Mouse (Mus musculus) lung, embryonic 14.5 days (tissue): ENCODE data around the gene Ajm1. TPM values are rescaled to one million over a fixed set of nuclear protein-coding genes. Genes with fewer than 3 reads are reported as not detected.

Experiments
- ATAC-seq: fragments of 200-750 bp; cut with Nextera tagmentation; 2 replicates; pipeline ENCODE4 v1.8.0; 2017; ENCODE audit warnings: mild to moderate bottlenecking, moderate TSS enrichment, moderate library complexity; ENCODE audit not compliant: insufficient read depth
- DNase-seq: peaks from one replicate; pipeline ENCODE4 v3.0.0-alpha.2; 2015
- H3K27ac ChIP-seq: fragments of 300-500 bp; sonication (generic); 2 replicates; pipeline ENCODE4 v1.5.1; 2014; ENCODE audit warnings: low read depth, mild to moderate bottlenecking, moderate library complexity
- H3K27me3 ChIP-seq: fragments of 300-500 bp; sonication (generic); 2 replicates; pipeline ENCODE4 v1.6.1; 2014; ENCODE audit warnings: low read length, control low read depth; ENCODE audit not compliant: insufficient read depth
- H3K36me3 ChIP-seq: fragments of 300-500 bp; sonication (generic); 2 replicates; pipeline ENCODE4 v1.6.1; 2014; ENCODE audit warnings: control low read depth; ENCODE audit not compliant: insufficient read depth
- H3K4me1 ChIP-seq: fragments of 300-500 bp; sonication (generic); 2 replicates; pipeline ENCODE4 v1.6.1; 2014; ENCODE audit warnings: antibody characterized with exemption, control low read depth; ENCODE audit not compliant: insufficient read depth
- H3K4me2 ChIP-seq: fragments of 300-500 bp; sonication (generic); 2 replicates; pipeline ENCODE4 v1.6.1; 2014; ENCODE audit warnings: mild to moderate bottlenecking
- H3K4me3 ChIP-seq: fragments of 300-500 bp; sonication (generic); 2 replicates; pipeline ENCODE4 v1.5.1; 2014; ENCODE audit warnings: low read depth, low read length
- H3K9ac ChIP-seq: fragments of 300-500 bp; sonication (generic); 2 replicates; pipeline ENCODE4 v1.6.1; 2014
- H3K9me3 ChIP-seq: fragments of 300-500 bp; sonication (generic); 2 replicates; pipeline ENCODE4 v1.6.1; 2016; ENCODE audit warnings: low read depth, low read length, control low read depth
- CTCF ChIP-seq: IDR thresholded peaks from 2 replicates; pipeline ENCODE4 v1.5.1; 2016; ENCODE audit warnings: antibody characterized with exemption, low read depth
- WGBS: fragments of 180-500 bp; shearing (Covaris S2); extraction: QIAGEN DNeasy Blood & Tissue Kit; methylation state at CpG from one replicate; pipeline ENCODE4 v1.1.7; 2014; 5-methylcytosine and 5-hydroxymethylcytosine counted together
- polyA plus RNA-seq: library from polyadenylated mRNA; unstranded; fragments of >200 nt; fragmentation: Nextera tagmentation; extraction: Ambion mirVana; gene quantifications from 2 replicates; pipeline ENCODE4 v1.2.1, GENCODE M21; 2014

Ajm1 gene
- polyA plus RNA-seq, 1 experiment from 2014 or later: not detected

DNA sequence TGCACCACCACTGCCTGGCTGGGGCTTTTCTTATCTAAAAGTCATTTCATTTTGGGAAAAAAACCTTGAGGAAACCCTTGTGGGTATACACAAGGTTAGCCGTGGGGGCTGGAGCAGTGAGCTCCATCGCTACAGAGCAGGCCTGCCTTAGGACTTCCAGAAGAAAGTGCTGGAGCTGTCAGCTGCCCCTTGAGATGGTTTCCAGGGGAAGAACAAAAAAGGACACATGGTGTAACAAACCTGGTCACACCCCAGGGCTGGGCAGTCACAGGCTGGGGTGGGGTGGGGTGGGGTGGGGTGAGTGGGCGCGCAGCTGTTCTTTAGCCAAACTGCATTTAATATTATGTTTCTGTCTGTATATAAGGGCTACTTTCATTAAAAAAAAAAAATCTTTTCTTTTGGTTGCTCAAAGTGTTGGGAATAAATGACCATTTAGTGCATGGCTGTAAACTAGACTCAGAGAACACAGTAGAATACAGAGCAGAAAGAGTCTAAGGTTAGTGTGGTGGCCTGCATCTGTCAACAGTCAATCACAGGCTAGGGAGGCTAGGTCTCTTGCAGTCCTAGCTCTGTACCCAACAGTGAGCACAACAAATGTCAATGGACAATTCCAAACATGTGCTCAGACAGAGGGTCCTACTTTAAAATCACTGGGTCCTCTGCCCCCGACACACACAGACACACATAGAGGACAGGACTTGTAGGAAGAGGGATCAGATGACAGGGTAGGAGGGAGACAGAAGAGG is 15.4 kb upstream of the Ajm1 start:
- WGBS: 93% methylated on average over 5 of the region's 5 CpGs
- peaks cover 95% of the 10 kb centered on the region for H3K36me3 ChIP-seq

DNA sequence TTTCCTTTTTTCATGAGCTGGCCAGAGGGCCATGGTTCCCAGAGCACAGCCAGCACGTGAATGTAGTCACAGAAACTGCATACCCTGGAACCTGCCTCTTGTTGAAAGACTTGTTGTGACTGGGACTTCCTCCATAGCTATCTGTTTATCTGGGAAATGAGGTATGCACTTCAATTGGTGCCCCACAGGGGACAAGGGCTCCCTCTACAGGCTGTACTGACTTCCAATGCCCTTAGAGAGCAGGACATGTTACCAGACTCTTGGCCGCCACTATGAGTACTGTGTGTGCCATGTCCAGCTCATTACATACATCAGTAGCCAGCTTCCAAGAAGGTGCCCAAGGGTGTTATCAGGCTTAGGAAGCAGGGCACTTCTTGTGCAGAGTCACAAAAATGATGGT is 10.3 kb upstream of the Ajm1 start:
- Histone ChIP-seq H3K9me3 (no peaks in the 10 kb centered on the region), H3K4me2 (no peak overlapping the region), H3K27ac (no peak overlapping the region), H3K36me3 (peaks cover 91% of the 10 kb centered on the region), H3K4me1 (no peaks in the 10 kb centered on the region), H3K4me3 (no peak overlapping the region), H3K9ac (no peak overlapping the region), H3K27me3 (no peaks in the 10 kb centered on the region)
- DNase-seq (peak; percentile 28), ATAC-seq (no peak)
- TF ChIP-seq CTCF: peak; percentile 40; the same call in 1 of the 2 replicates
- 77% methylated on average over 2 of the region's 2 CpGs for WGBS

More for the DNA sequence above, 15.4 kb upstream of the Ajm1 start:
- ATAC-seq (no peak), DNase-seq (no peak)
- H3K4me2 ChIP-seq: no peak overlapping the region
- no peaks in the 10 kb centered on the region for H3K4me1 ChIP-seq
- H3K27ac ChIP-seq: no peak overlapping the region
- H3K27me3 ChIP-seq: no peaks in the 10 kb centered on the region
- H3K9me3 ChIP-seq: no peaks in the 10 kb centered on the region
- H3K9ac ChIP-seq: no peak overlapping the region
- H3K4me3 ChIP-seq: no peak overlapping the region
- TF ChIP-seq CTCF: no peak

DNA sequence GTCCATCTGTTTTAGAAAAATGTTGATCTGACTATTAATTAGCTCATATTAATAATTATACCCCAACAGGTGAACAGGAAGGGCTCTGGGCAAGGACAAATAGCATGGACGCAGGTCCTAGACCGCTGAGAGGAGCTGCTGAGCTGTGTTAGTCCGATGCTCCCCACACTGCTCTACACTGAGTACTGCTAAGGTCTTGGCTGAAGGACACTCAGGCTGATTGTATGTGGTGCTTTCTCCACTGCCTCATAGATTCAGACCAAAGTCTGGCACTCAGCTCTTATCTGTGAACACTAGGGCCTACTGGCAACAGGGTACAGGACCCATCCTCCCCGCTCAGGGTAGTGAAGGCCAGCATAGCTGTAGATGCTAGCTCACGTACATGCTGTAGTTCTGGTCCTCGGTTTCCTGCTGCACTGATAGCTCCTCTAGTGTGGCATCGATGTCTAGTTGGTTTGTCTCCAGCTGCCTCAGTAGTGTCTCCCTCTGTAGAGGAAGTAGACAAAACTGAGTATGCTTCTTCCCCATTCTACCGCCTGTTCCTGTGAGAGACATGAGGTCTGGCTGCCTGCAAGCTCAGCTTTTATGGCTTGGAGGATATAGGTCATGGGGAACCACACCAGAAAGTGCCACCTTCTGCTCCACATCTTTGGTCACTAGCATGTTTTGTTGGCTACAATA is 6.8 kb upstream of the Ajm1 start:
- Histone ChIP-seq H3K4me3 (no peak overlapping the region), H3K36me3 (peaks cover 93% of the 10 kb centered on the region), H3K27ac (no peak overlapping the region), H3K27me3 (no peaks in the 10 kb centered on the region), H3K9me3 (no peaks in the 10 kb centered on the region), H3K9ac (no peak overlapping the region), H3K4me2 (no peak overlapping the region), H3K4me1 (no peaks in the 10 kb centered on the region)
- no peak for TF ChIP-seq CTCF
- ATAC-seq (no peak), DNase-seq (no peak)
- WGBS: 92% methylated on average over 8 of the region's 8 CpGs

DNA sequence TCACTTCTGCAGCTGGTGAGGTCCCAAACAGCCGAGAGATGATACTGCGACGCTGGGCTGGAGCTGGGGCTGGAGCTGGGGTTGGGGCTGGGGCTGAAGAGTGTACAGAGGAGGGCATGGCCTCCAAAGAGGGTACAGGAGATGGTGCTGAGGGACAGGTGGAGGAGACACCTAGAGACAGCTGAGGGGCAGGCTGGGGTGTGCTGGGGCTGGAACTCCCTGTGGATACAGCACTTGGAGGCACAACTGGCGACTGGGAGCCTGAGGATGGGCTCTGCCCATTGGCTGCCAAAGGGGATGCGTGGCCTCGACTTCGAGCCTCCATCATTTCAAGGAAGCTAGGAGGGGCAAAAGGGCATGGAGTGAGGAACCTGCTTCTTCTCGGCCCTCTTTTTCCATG is 5.7 kb upstream of the Ajm1 start:
- ATAC-seq: no peak
- H3K4me1 ChIP-seq: no peaks in the 10 kb centered on the region
- TF ChIP-seq CTCF: no peak
- no peak overlapping the region for H3K4me2 ChIP-seq
- no peak for DNase-seq
- H3K36me3 ChIP-seq: peaks cover 90% of the 10 kb centered on the region
- no peak overlapping the region for H3K4me3 ChIP-seq
- H3K27me3 ChIP-seq: no peaks in the 10 kb centered on the region
- no peak overlapping the region for H3K9ac ChIP-seq
- H3K9me3 ChIP-seq: no peaks in the 10 kb centered on the region
- WGBS: 88% methylated on average over 8 of the region's 8 CpGs
- no peak overlapping the region for H3K27ac ChIP-seq

DNA sequence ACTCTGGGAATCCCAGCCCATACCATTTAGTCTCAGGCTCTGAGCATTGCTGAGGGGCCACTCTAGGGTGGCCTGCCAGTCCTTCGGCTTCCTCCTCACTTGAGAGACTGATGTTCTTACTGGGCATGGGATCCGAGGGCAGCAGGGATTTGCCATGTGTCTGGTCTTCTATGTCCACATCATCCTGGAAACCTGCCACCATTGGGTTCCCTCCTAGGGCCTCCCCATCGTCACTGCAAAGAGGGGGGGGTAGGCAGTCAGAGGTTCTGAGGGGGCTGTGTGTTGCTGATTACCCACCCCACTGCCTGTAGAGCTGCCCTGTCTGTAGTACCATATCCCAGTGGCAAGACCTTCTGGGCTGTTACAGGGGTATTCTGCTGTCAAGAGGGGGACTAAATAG is 4.0 kb upstream of the Ajm1 start:
- H3K36me3 ChIP-seq: peaks cover 73% of the 10 kb centered on the region
- 76% methylated on average over 3 of the region's 3 CpGs for WGBS
- 0 out of 2 replicates have a peak, but pooled peaks cover 3% of the 10 kb centered on the region for H3K4me1 ChIP-seq

DNA sequence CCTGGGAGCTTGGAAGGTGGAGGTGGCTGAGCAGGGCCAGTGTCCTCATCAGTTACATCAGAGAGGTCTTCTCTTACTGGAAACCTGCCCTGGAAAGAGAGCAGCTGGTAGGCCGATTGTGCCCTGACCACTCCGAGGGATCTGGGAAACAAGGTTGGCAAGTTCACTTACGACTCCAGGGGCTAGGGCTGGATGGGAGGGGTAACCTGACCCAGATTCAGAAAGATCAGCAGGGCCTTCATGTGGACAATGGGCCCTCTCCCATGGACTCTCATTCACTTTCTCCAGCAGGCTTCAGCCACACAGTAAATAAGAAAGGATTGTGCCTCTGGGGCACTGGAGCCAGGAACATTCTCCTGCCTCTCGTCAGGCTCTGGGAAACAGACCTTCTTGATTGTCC is 3.3 kb upstream of the Ajm1 start:
- Histone ChIP-seq H3K27me3 (peaks cover 16% of the 10 kb centered on the region), H3K4me2 (no peak overlapping the region), H3K36me3 (peaks cover 65% of the 10 kb centered on the region), H3K9me3 (no peaks in the 10 kb centered on the region), H3K9ac (no peak overlapping the region), H3K27ac (no peak overlapping the region), H3K4me3 (no peak overlapping the region), H3K4me1 (0 out of 2 replicates have a peak, but pooled peaks cover 3% of the 10 kb centered on the region)
- ATAC-seq (no peak), DNase-seq (no peak)
- no peak for TF ChIP-seq CTCF
- 72% methylated on average over 4 of the region's 4 CpGs for WGBS

More for the DNA sequence above, 4.0 kb upstream of the Ajm1 start:
- TF ChIP-seq CTCF: no peak
- no peaks in the 10 kb centered on the region for H3K9me3 ChIP-seq
- no peak overlapping the region for H3K4me2 ChIP-seq
- DNase-seq (no peak), ATAC-seq (no peak)
- no peak overlapping the region for H3K4me3 ChIP-seq
- H3K9ac ChIP-seq: no peak overlapping the region
- no peak overlapping the region for H3K27ac ChIP-seq
- peaks cover 8% of the 10 kb centered on the region for H3K27me3 ChIP-seq

DNA sequence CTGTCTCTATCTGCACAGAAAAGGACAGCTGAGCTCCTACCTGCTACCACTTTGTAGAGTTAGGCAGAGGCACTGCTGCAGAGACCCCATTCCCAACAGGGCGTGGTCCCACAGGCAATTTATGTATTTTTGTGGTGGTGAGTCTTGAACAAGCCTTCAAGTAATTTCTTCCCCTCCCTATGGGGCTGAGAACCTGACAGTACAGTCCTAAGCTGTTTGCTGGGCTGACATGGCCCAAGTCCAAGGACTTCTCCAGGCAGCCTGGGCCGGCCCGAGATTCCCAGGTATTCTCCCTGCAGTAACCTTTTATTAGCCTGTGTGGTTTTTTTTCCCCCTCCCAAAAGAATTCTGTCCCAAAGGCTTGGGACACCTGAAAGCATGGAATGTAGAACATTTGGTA is 2.6 kb upstream of the Ajm1 start:
- no peak for DNase-seq
- no peak for TF ChIP-seq CTCF
- H3K27me3 ChIP-seq: peaks cover 23% of the 10 kb centered on the region
- H3K4me3 ChIP-seq: no peak overlapping the region
- no peak overlapping the region for H3K27ac ChIP-seq
- H3K9ac ChIP-seq: no peak overlapping the region
- 0 out of 2 replicates have a peak, but pooled peaks cover 3% of the 10 kb centered on the region for H3K4me1 ChIP-seq
- H3K9me3 ChIP-seq: no peaks in the 10 kb centered on the region
- peaks cover 58% of the 10 kb centered on the region for H3K36me3 ChIP-seq
- 84% methylated on average over 3 of the region's 3 CpGs for WGBS
- H3K4me2 ChIP-seq: no peak overlapping the region
- ATAC-seq: no peak
